Mouse (Mus musculus) urinary bladder, postnatal 0 days (tissue): ENCODE data around the gene Olfr305. TPM values are rescaled to one million over a fixed set of nuclear protein-coding genes. Genes with fewer than 3 reads are reported as not detected.

Experiments
- polyA plus RNA-seq: library from polyadenylated mRNA; unstranded; fragments of >200 nt; fragmentation: Nextera tagmentation; extraction: Ambion mirVana; gene quantifications from 2 replicates; pipeline ENCODE4 v1.2.1, GENCODE M21; 2015

Gene Olfr305
- polyA plus RNA-seq: not detected in 2 replicates

GRCm38 (mm10) chr7:86366828-86367227 lies at the start of gene Olfr305:
Gene Olfr305 (minus strand): TSS chr7:86366928.

DNA sequence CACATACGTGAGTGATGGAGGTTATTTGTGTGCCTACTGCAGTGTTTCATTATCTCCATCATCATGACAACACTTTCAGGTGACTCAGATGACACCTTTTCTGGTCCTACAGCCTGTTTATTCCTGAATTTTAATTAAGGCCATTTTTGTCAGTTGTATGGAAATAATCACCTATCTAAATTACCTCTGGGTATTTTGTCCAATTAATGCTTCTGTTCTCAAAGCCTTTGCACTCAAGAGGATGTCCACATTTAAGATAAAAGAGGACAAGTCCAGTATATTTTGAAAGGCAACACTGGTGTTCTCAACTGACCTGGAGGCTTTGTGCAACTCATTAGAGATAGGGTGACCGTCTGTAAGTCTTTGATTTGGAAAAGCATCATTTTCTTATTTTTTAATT lies 36.8 kb upstream of the Olfr305 start, which contains the start of gene Olfr301:
TSS of gene Olfr301 (plus strand) at position 301 of the 400 bp plus-strand sequence.

GRCm38 (mm10) chr7:86397689-86398088 lies 31.0 kb upstream of the Olfr305 start, which contains the start of gene Olfr303:
Gene Olfr303 (minus strand): TSS chr7:86397789.

DNA sequence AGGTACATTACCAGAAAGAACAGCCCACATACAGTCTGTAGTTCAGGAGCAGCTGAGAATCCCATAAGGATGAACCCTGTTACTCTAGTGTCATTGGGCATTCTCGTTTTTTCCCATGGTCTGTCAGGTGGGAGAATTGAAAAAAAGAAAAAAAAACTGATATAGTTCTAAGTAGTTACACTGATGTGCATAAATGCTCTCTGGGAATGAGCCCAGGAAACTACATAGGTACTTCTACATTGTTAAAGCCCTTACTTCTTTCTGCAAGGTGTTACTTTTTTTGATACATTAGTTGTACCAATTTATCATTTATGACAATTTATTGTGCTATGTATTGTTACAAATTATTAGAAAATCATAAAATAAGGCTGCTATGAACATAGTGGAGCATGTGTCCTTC lies 19.8 kb upstream of the Olfr305 start, which contains the start of gene Olfr304:
TSS of gene Olfr304 (minus strand) at position 101 of the 400 bp plus-strand sequence.

DNA sequence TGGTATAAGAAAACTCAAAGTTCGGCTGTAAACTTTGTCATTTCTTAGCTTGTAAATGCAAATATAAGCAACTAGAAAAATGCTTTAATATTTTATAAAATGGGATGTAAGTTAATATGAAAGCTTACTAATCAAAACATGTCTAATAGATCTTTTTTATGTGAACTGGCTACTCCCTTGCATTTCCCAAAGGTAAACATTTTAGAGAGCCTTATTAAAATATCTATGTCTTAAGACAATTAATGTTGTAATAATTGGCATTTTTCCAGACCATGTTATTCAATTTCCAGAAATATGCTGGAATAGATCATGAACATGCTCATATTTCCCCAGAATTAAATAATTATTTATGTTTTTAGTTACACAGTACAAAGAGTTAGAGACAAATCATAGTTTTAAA lies 29.2 kb downstream of the Olfr305 start, which contains the start of gene Olfr307:
TSS of gene Olfr307 (minus strand) at position 101 of the 400 bp plus-strand sequence.

DNA sequence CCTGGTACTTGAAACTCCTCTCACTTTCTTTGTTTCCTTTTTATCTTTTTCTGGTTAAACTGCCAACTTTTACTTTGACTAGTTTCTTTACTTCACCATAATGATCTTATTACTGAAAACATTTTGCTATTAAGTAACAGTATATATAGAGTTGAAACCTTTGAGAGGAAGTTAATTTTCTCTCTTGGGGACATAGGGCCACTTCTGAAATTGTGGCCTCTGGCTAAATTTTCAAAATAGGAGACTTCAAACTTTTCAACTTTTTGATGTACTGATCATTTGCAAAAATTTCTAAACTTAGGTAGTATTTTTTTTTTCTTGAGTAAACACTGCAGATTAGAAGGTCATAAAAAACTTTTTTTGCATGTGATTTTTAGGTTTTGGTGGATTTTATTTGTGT lies 41.2 kb downstream of the Olfr305 start, which contains the start of gene Olfr308:
TSS of gene Olfr308 (minus strand) at position 101 of the 400 bp plus-strand sequence.

GRCm38 (mm10) chr7:86313608-86314007 lies 53.1 kb downstream of the Olfr305 start, which contains the start of gene Olfr309:
Gene Olfr309 (minus strand): TSS chr7:86313708.

Other genes with a start within 250 kb of the Olfr305 start
- gene Vmn2r75, start 195.2 kb downstream of the Olfr305 start, polyA plus RNA-seq: not detected in 2 replicates
- gene Vmn2r76, start 120.6 kb downstream of the Olfr305 start, polyA plus RNA-seq: not detected in 2 replicates
- not detected in 2 replicates for gene Olfr310, start 89.8 kb downstream of the Olfr305 start, polyA plus RNA-seq
- not detected in 2 replicates for gene Olfr309, start 53.2 kb downstream of the Olfr305 start, polyA plus RNA-seq
- not detected in 2 replicates for gene Olfr308, start 41.3 kb downstream of the Olfr305 start, polyA plus RNA-seq
- not detected in 2 replicates for gene Olfr307, start 29.3 kb downstream of the Olfr305 start, polyA plus RNA-seq
- gene Olfr304, start 19.7 kb upstream of the Olfr305 start, polyA plus RNA-seq: not detected in 2 replicates
- not detected in 2 replicates for gene Olfr303, start 30.9 kb upstream of the Olfr305 start, polyA plus RNA-seq
- not detected in 2 replicates for gene Olfr301, start 36.9 kb upstream of the Olfr305 start, polyA plus RNA-seq
- gene Olfr299, start 93.0 kb upstream of the Olfr305 start, polyA plus RNA-seq: not detected in 2 replicates
- not detected in 2 replicates for gene Olfr298, start 125.6 kb upstream of the Olfr305 start, polyA plus RNA-seq
- not detected in 2 replicates for gene Olfr297, start 153.0 kb upstream of the Olfr305 start, polyA plus RNA-seq
- gene Olfr295, start 216.9 kb upstream of the Olfr305 start, polyA plus RNA-seq: not detected in 2 replicates
- not detected in 2 replicates for gene Olfr294, start 249.7 kb upstream of the Olfr305 start, polyA plus RNA-seq